ENCODE assay signal across 21 mouse cellular contexts in the genomic region with DNA sequence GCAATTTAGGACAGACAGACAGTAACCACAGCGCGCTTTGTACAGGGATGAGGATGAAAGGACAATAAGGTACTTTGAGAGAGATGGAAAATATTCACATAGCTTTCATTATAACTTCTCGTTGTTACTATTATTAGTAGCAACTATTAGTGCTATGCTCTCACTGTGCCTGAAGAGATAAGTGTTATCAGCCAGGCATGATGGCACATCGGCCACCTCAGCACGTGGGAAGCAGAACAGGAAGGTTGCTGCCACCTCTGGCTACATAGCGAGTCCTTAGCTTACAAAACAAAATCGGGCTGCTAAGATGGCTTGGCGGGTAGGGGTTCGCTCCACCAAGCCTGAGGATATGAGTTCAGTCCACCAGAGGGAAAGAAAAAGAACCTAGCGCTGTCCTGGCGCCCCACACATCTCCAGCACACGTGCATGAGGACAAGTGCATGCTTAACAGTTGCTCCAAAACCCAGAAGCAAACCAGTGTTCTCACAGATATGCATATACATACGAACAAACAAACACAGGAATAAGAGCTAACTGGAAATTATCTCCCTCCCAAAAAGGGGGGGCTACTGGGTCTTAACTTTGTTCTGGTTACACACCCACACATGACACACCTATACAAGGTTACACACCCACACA. TPM values are rescaled to one million over a fixed set of nuclear protein-coding genes. Genes with fewer than 3 reads are reported as not detected.
DNase-seq lines count a peak whose midpoint lies in the region; ATAC-seq and TF ChIP-seq lines count a peak whose summit lies in the region.
"Had no signal": no experiment of that assay in that cellular context is flagged by ENCODE, and none has a peak within 500 bp of the region (broad histone marks: within the 10 kb centered on the region; RNA-seq: fewer than 3 reads in every experiment).

No protein-coding gene starts in this region.

- H3K4me1 ChIP-seq in heart, embryonic 16.5 days (ENCODE audit: control insufficient read depth, insufficient read depth, low read length): peaks cover 10% of the 10 kb centered on the region
- peaks cover 8 to 15% of the 10 kb centered on the region in 2 experiments for H3K4me1 ChIP-seq in liver, embryonic 14.5 days (replicated peaks; ENCODE audit: control insufficient read depth in 2 of 2, insufficient read depth in 2 of 2, low read length in 1 of 2)
- H3K4me1 ChIP-seq: embryonic facial prominence, embryonic 15.5 days; hindbrain, embryonic 13.5 days; midbrain, embryonic 15.5 days had no signal

- no peak overlapping the region for H3K9ac ChIP-seq in heart, embryonic 16.5 days (ENCODE audit: low read length)
- H3K9ac ChIP-seq in liver, embryonic 14.5 days (replicated peaks): no peak overlapping the region; the same call in 1 of the 2 replicates
- H3K9ac ChIP-seq: embryonic facial prominence, embryonic 15.5 days; hindbrain, embryonic 13.5 days; midbrain, embryonic 15.5 days had no signal

- no peaks in the 10 kb centered on the region for H3K9me3 ChIP-seq in heart, embryonic 16.5 days (replicated peaks; ENCODE audit: control insufficient read depth, low read length)
- no peaks in the 10 kb centered on the region for H3K9me3 ChIP-seq in liver, embryonic 14.5 days (ENCODE audit: control insufficient read depth, low read length)
- H3K9me3 ChIP-seq: embryonic facial prominence, embryonic 15.5 days; hindbrain, embryonic 13.5 days; midbrain, embryonic 15.5 days had no signal

- H3K27me3 ChIP-seq in heart, embryonic 16.5 days (ENCODE audit: control insufficient read depth, insufficient read depth, low read length): no peaks in the 10 kb centered on the region
- H3K27me3 ChIP-seq in liver, embryonic 14.5 days (ENCODE audit: control insufficient read depth, insufficient read depth, low read length): no peaks in the 10 kb centered on the region
- H3K27me3 ChIP-seq: embryonic facial prominence, embryonic 15.5 days; hindbrain, embryonic 13.5 days; midbrain, embryonic 15.5 days had no signal

- TF ChIP-seq EP300 in liver, embryonic 14.5 days (IDR thresholded peaks at IDR 0.05; ENCODE audit: low read depth): peak; percentile 68

- DNase-seq in heart, adult 9 months (ENCODE audit: low spot score in 2 of 2): no peak
- DNase-seq in liver, embryonic 14.5 days (ENCODE audit: low read depth in 3 of 3, low spot score in 3 of 3): peak; percentile 35 to 42 (median 41)
- no peak for DNase-seq in right cerebral cortex, postnatal 4 days
- no peak for DNase-seq in gastrocnemius, adult 8-10 months (ENCODE audit: low spot score in 2 of 2)
- DNase-seq in cerebellum, adult 18-20 months: no peak
- DNase-seq: adrenal gland, adult 2 months; cerebellum, postnatal 25 days; gastrocnemius, adult 2 months; heart, postnatal 10 days; kidney, adult 2 months; kidney, postnatal 14 days; layer of hippocampus, postnatal 36 days had no signal

- no peak overlapping the region for H3K4me3 ChIP-seq in heart, embryonic 16.5 days (ENCODE audit: low read length)
- no peak overlapping the region for H3K4me3 ChIP-seq in liver, embryonic 14.5 days (ENCODE audit: insufficient read depth in 1 of 2, low read depth in 2 of 2, low read length in 2 of 2)
- H3K4me3 ChIP-seq: embryonic facial prominence, embryonic 15.5 days; gastrocnemius, adult 2 months; hindbrain, embryonic 13.5 days; layer of hippocampus, adult 2 months; midbrain, embryonic 15.5 days had no signal

- H3K36me3 ChIP-seq in heart, embryonic 16.5 days (ENCODE audit: control insufficient read depth, insufficient read depth): peaks cover 28% of the 10 kb centered on the region
- peaks cover 66% of the 10 kb centered on the region for H3K36me3 ChIP-seq in liver, embryonic 14.5 days (replicated peaks; ENCODE audit: control insufficient read depth, insufficient read depth, low read depth)

- H3K27ac ChIP-seq in heart, embryonic 16.5 days (ENCODE audit: low read length): peak overlapping the region; percentile 48
- H3K27ac ChIP-seq in liver, embryonic 14.5 days: peak overlapping the region; percentile 39
- H3K27ac ChIP-seq: embryonic facial prominence, embryonic 15.5 days; gastrocnemius, adult 2 months; hindbrain, embryonic 13.5 days; layer of hippocampus, adult 2 months; macrophage; midbrain, embryonic 15.5 days; stomach, postnatal 0 days had no signal

- TF ChIP-seq CTCF in liver, embryonic 14.5 days (IDR thresholded peaks at IDR 0.05; ENCODE audit: low read depth): peak; percentile 20; the same call in 1 of the 2 replicates

- ATAC-seq in heart, embryonic 16.5 days (replicated peaks; ENCODE audit: extremely low read depth, insufficient read depth, low FRiP score): peak; percentile 37; the same call in 1 of the 2 replicates
- peak; percentile 70 for ATAC-seq in erythroblast, adult 5-6 weeks (replicated peaks; ENCODE audit: low FRiP score, poor library complexity, severe bottlenecking)
- ATAC-seq in liver, embryonic 14.5 days (ENCODE audit: insufficient read depth): peak; percentile 88
- ATAC-seq: inflammation-experienced regulatory T-cells, adult 6 months; midbrain, embryonic 15.5 days had no signal

- WGBS in heart, embryonic 16.5 days: 55% methylated on average over 13 of the region's 13 CpGs
- WGBS in liver, embryonic 14.5 days (ENCODE audit: insufficient replicate concordance): 47% methylated on average over 13 of the region's 13 CpGs

- peak overlapping the region; percentile 27 for H3K4me2 ChIP-seq in heart, embryonic 16.5 days (ENCODE audit: low read depth, low read length)
- H3K4me2 ChIP-seq in liver, embryonic 14.5 days (ENCODE audit: low read depth): peak overlapping the region; percentile 33
- H3K4me2 ChIP-seq: embryonic facial prominence, embryonic 15.5 days; hindbrain, embryonic 13.5 days; midbrain, embryonic 15.5 days had no signal

RNA-seq across cellular contexts. Expression of gene Rbl1, which starts 19.2 kb away (rescaled TPM):
- polyA plus RNA-seq in heart, embryonic 16.5 days (2015; fragmentation: Nextera tagmentation; extraction: Ambion mirVana): 15.1 and 16.3 TPM in 2 replicates
- 31.5 and 34.9 TPM in 2 replicates for total RNA-seq in erythroblast, adult 5-6 weeks (2015; ENCODE audit: low replicate concordance)
- total RNA-seq in erythroblast, adult 5-6 weeks (2017; ENCODE audit: low replicate concordance): 40.8 and 48.4 TPM in 2 replicates
- 9.9 and 14.4 TPM in 2 replicates for polyA plus RNA-seq in liver, embryonic 14.5 days (2012; rRNA removed)
- 19.8 and 21.6 TPM in 2 replicates for polyA plus RNA-seq in liver, embryonic 14.5 days (2014; fragmentation: Nextera tagmentation; extraction: Ambion mirVana)
- total RNA-seq in gastrocnemius, adult 8-10 months (2022): 1 to 10 TPM; 2.1 to 3.3 (median 2.6) TPM

RNA-seq across cellular contexts. Expression of gene Samhd1, which starts 50.1 kb away (rescaled TPM):
- polyA plus RNA-seq in heart, embryonic 16.5 days (2015; fragmentation: Nextera tagmentation; extraction: Ambion mirVana): 15.3 and 17.0 TPM in 2 replicates
- total RNA-seq in erythroblast, adult 5-6 weeks (2015; ENCODE audit: low replicate concordance): 69.9 and 105 TPM in 2 replicates
- 81.6 and 89.4 TPM in 2 replicates for total RNA-seq in erythroblast, adult 5-6 weeks (2017; ENCODE audit: low replicate concordance)
- polyA plus RNA-seq in liver, embryonic 14.5 days (2012; rRNA removed): 8.5 and 11.9 TPM in 2 replicates
- 17.6 and 18.0 TPM in 2 replicates for polyA plus RNA-seq in liver, embryonic 14.5 days (2014; fragmentation: Nextera tagmentation; extraction: Ambion mirVana)
- 10 to 100 TPM; 12.6 to 17.7 (median 13.2) TPM for total RNA-seq in gastrocnemius, adult 8-10 months (2022)

Comparison
In these comparisons a context has a peak if more than half of its experiments do, and no peak if none do; other contexts are left out.
1. ATAC-seq: peak in every context shown above with its lines; median percentile 88 in liver, embryonic 14.5 days; 70 in erythroblast, adult 5-6 weeks; 37 in heart, embryonic 16.5 days.
2. DNase-seq: peak in liver, embryonic 14.5 days (3 of 3); none in heart, adult 9 months (0 of 2), right cerebral cortex, postnatal 4 days (single experiment), gastrocnemius, adult 8-10 months (0 of 2) and cerebellum, adult 18-20 months (0 of 2).
3. RNA of gene Rbl1, which starts 19.2 kb away (total RNA-seq): 31.5 to 48.4 TPM in erythroblast, adult 5-6 weeks; 2.1 to 3.3 TPM in gastrocnemius, adult 8-10 months; every median in the first group is over 4 times any median in the second.